Mouse (Mus musculus) granulocyte monocyte progenitor cell, adult 5-6 weeks (primary cell): ENCODE data around the gene Hcrt. TPM values are rescaled to one million over a fixed set of nuclear protein-coding genes. Genes with fewer than 3 reads are reported as not detected.
A peak's percentile ranks its signal among the peaks of the same experiment; 100 is the strongest.
"Not testable (repeated sequence)": the region's sequence is repeated elsewhere in the genome, so short reads cannot be mapped to it uniquely, and the experiment has no call there.

ENCODE experiments used
- ATAC-seq: replicated peaks from 2 replicates; pipeline ENCODE4 v1.8.0; 2016; ENCODE audit warnings: mild to moderate bottlenecking, moderate TSS enrichment, inconsistent platforms; ENCODE audit not compliant: poor library complexity, severe bottlenecking
- total RNA-seq, 2 experiments: library from RNA; stranded (forward) in 1 of 2; stranded (reverse) in 1 of 2; fragments of 200-712, 200-1000 nt in 1 of 2; fragments of >200 nt in 1 of 2; fragmentation: Nextera tagmentation in 1 of 2; gene quantifications; 2 replicates each; pipeline ENCODE4 v1.2.3; 2014 to 2017

The Hcrt gene
- total RNA-seq (2014; fragmentation: Nextera tagmentation) (not detected in 2 replicates), total RNA-seq (2017) (not detected in 2 replicates)

- ATAC-seq, result no peak
Measured at GRCm38 (mm10) chr11:100762831-100763230, at the start of gene Hcrt. Gene Hcrt, minus strand, starts transcription at chr11:100762931.

DNA sequence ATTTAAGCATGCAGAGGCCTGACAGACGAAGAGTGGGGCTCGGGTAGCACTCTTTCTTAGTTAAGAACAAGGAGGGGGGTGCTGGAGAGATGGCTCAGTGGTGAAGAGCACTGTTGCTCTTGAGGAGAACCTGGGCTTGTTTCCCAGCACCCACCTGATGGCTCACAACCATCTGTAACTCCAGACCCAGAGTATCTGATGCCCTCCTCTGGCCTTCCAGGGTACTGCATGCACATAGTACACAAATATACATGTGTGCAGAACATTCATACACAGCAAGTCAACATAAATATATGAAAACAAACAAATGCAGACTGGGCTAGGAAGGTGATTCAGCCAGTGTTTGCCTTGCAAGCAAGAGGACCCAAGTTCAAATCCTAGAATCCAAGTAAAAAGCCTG lies 48.4 kb upstream of the Hcrt start:
- no peak for ATAC-seq

DNA sequence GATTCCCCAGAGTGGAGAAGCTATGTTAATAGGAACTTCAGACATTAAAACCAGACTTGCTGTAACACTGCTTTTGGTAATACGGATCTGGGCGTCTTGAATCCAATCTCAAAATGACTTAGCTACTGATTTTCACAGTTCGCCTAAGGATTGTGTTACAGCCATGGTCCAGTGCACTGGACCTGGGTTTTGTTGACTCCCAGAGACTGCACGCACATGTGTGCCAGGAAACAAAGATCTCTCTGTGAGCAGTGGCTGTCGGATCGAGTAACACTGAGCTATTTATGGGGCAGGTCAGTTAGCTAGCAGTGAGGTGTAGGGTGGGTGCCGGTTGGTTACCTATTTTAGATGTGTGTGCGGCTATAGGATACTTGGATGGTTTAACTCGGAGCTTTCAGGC lies 47.8 kb upstream of the Hcrt start:
- no peak for ATAC-seq

- no peak for ATAC-seq
Measured at GRCm38 (mm10) chr11:100806380-100807305, 43.9 kb upstream of the Hcrt start.

GRCm38 (mm10) chr11:100805535-100805934 lies 42.8 kb upstream of the Hcrt start:
- peak; percentile 78 for ATAC-seq

- peak; percentile 84 for ATAC-seq
Measured at GRCm38 (mm10) chr11:100804409-100804808, 41.7 kb upstream of the Hcrt start.

DNA sequence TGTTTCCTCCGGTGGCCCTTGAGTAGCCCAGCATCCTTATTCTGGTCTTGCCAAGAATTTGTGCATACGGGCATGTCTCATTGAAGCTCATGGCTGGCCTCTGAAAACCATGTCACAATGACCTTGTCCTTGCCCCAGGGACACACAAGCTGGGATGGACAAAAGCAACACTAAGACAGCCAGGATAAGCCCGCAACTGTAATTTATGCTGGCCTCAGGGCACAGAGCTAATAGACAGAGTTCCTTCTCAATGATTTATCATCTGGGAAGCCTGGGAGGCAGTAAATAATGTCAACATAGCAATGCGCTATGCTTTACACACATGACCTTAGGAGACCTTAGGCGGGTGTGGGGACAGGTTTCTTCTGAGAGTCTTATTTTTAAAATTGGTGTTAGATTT lies 36.7 kb upstream of the Hcrt start:
- ATAC-seq, result no peak

GRCm38 (mm10) chr11:100796585-100796984 lies 33.9 kb upstream of the Hcrt start:
- ATAC-seq, result no peak

DNA sequence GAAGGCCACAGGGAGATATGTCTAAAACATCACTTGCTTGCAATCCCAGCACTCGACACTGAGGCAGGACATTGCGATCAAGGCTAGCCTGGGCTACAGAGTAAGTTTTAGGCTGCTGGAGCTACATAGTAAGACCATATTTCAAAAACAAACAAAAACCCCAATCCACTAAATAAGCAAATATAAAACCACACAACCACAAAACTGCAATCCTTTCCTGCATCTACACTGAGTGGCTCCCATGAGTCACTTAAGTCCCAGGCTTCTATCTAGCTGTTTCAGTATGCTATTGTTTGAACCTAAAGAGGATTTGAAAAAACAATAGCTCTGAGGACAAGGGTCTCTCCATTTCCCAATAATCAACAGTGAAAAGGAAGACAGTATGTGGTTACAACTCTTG lies 32.7 kb upstream of the Hcrt start:
- ATAC-seq, result no peak

DNA sequence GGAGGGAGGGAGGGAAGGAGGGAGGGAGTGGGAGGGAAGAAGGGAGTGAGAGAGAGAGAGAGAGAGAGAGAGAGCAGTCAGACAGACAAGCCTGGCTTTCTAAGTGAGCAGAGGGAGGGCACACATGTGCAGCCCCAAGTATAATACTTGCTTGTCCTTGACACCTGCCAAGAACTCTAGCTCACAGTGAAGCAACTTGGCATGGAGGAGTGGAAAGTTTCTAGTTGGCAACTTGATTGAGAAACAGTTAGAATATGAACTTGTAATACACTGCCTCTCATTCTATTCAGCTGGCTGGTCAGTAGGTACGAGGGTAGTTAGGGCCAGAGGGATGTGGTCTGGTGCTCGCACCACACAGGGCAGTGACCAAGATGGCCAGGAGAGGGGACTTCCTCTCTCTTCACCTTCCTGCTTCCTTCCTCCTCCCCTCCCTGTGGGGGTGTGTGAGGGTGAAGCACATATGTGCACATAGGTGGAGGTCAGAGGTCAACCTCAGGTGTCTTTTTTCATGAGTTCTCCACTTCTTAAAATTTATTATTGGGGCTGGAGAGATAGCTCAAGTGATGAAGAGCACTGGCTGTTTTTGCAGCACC lies 28.8 kb upstream of the Hcrt start:
- no peak for ATAC-seq

DNA sequence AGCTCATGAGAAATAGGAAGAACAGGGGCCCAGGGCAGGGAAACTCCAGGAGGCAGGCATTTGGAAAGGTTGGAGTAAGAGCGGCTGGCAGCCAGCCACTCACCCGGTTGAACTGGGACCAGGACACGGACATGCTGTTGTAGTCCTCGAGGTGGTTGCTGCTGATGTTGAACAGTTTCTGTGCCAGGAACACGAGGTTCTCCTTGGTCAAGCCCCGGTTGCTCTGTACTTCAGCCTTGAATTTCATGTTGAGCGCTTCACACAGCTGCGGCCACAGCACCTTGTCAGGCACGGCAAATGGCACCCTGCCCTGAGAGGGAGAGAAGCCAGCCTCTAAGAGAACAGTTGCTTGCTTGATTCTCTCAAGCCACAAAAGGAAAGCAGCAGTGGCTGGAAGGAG lies 27.9 kb upstream of the Hcrt start:
- ATAC-seq, result not testable (repeated sequence)

GRCm38 (mm10) chr11:100789702-100790101 lies 27.0 kb upstream of the Hcrt start:
- ATAC-seq, result no peak

DNA sequence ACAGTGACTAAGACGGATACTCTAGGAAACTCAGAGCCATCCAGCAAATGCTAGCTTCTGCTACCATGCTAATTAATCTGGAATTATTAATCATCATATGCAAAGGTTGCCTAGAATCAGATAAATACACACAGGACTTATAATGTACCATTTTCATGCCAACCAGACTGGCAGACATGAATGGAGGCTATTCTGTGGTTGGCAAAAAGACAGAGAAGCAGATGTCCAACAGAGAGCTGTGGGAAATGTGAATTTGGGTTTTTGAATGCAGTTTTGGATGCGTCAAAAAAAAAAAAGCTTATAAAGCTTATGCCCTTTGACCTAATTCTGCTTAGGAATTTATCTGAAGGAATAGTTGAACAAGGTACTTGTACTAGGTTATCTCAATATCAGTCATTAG lies 23.0 kb upstream of the Hcrt start:
- no peak for ATAC-seq

DNA sequence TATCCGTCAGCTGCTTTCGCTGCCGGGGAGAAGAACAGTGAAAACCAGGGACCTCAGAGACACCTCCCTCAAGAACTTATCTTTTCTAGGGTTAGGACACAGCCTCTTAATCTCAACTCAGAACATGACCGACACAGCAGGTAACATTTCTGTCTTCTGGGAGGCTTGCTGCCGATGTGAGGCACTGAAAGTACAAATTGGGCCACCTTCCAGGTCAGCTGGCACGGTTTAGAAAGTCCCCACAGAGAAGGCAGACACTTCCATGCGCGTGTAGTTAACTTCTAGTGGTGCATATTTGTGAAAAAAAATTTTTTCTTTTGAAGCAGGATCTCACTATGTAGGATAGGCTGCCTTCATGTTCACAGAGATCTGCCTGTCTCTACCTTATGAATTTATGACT lies 21.6 kb upstream of the Hcrt start:
- ATAC-seq, result no peak

GRCm38 (mm10) chr11:100782568-100782967 lies 19.8 kb upstream of the Hcrt start:
- ATAC-seq, result no peak

GRCm38 (mm10) chr11:100781763-100782475 lies 19.2 kb upstream of the Hcrt start:
- ATAC-seq, result no peak

DNA sequence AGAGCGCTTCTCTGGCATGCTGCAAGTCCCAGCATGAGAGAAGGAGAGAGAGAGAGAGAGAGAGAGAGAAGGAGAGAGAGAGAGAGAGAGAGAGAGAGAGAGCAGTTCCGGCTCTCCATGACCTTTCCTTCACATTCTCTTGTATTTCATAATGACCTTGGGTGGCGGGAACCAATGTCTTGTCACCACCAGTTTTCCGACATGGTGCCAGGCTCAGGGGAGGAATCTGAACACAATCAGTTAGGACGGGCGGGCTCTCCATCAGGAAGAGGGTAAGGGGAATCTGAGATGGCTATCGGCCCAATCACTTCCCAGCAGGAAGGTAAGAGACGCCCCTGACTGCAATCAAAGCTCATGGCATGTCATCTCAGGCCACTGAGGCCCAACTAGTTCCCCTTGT lies 17.5 kb upstream of the Hcrt start:
- ATAC-seq, result no peak

- no peak for ATAC-seq
Measured at GRCm38 (mm10) chr11:100778069-100778468, 15.3 kb upstream of the Hcrt start.

DNA sequence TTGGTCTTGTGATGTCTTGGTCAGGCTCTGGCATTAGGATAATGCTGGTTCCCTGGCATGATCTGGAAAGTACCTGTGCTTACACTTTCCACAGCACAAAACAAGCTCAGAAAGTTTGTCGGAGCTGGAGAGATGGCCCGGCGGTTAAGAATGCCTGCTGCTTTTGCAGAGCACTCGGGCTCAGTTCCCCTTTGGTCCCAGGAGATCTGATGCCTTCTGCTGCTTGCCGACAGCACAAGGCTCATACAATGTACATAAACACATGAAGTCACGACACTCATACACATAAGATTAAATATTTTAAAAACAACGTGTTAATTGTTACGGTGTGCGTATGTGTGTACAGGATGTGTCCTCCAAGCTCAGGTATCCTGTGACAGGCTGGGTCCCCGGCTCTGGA lies 13.2 kb upstream of the Hcrt start:
- ATAC-seq, result no peak

DNA sequence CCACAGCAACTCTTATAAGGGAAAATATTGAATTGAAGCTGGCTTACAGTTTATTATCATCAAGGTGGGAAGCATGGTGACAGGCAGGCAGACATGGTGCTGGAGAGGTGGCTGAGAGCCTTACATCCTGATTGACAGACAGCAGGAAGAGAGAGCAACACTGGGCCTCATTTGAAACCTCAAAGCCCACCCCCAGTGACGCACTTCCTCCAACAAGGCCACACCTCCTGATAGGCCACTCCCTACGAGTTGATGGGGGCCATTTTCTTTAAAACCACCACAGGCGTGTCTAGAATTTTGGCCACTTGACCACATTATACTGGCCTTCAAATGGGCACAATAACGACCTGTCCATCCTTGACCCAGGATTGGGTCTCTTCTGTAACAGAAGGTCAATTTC lies 11.5 kb upstream of the Hcrt start:
- no peak for ATAC-seq
